Mouse (Mus musculus): ENCODE results near the gene Olfr391-ps. TPM values are rescaled to one million over a fixed set of nuclear protein-coding genes. Genes with fewer than 3 reads are reported as not detected.

Gene Olfr391-ps
- polyA plus RNA-seq (2012; rRNA removed) = not detected in 2 replicates

DNA sequence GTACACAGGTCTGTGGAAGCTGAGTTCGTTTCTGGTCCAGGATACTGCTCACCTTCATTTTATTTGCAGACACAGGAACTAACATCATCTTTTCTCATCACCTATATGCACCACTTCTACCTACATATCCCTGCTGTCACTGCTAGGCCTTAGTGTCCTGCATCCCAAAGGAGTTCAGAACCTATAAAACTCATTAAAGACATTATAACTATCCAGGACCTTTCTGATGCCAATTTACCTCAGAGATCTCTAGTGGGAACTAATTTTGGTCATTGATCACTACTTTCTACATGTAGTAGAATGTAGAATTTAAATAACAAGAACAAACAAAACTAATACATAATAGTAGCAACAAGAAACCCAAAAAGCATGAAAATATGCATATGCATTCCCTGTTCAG, at the start of gene Olfr391-ps:
TSS of gene Olfr391-ps (minus strand) at position 101 of the 400 bp plus-strand sequence.
- DNase-seq (ENCODE audit: low spot score) = no peak

DNA sequence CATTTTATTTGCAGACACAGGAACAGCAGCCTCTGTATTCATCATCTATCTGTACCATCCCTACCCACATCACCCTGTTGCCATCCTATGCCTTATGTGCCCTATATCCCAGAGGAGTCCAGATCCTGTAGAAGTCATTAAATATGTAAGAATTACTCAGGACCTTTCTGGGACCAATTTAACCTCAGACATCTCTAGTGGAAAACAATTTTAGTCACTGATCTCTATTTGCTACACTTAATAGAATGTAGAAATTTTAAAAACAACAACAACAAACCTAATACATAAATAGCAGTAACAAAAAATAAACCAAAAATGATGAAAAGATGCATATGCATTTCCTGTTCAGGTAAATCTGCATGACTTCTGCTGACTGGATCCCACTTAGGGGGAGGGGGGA, 48.5 kb upstream of the Olfr391-ps start, which contains the start of gene Olfr393:
TSS of gene Olfr393 (minus strand) at position 101 of the 400 bp plus-strand sequence.
- DNase-seq (ENCODE audit: low spot score) = no peak

DNA sequence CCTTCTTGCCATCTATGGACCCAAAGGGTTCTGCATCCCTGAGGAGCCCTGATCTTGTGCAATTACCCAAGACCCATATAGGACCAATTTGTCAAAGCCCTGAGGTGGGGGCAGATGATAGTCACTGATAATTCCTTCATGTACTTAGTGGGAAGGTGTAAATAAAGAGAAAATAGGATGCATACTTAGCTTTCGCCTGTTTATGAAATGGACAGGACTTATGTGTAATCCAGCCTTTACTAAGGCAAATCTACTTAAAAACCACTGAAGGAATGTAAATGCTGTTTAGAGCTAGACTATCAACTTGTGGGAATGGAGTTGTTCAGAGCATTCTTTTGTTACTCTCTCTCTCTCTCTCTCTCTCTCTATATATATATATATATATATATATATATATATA, 14.1 kb upstream of the Olfr391-ps start, which contains the start of gene Olfr392:
TSS of gene Olfr392 (minus strand) at position 101 of the 400 bp plus-strand sequence.
- DNase-seq (ENCODE audit: low spot score) = no peak

DNA sequence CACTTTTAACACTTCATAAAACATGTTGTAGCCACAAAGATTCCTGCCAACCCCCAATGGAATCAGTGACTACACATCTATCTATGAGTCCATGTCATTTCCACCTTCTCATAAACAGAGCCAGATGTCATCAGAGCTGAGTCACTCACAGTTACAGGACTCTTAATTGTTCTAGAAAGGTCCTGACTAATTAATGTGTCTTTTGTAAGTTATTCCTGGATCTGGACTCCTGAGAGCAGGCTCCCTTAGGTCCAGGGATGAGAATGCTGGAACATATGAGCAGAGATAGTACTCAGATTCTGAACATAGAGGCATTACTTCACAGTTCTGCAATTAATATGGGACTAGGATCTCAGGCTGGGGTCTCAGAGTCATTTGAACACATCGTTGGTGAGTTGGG, 20.2 kb downstream of the Olfr391-ps start, which contains the start of gene Olfr390:
TSS of gene Olfr390 (plus strand) at position 301 of the 400 bp plus-strand sequence.
- no peak for DNase-seq (ENCODE audit: low spot score)

DNA sequence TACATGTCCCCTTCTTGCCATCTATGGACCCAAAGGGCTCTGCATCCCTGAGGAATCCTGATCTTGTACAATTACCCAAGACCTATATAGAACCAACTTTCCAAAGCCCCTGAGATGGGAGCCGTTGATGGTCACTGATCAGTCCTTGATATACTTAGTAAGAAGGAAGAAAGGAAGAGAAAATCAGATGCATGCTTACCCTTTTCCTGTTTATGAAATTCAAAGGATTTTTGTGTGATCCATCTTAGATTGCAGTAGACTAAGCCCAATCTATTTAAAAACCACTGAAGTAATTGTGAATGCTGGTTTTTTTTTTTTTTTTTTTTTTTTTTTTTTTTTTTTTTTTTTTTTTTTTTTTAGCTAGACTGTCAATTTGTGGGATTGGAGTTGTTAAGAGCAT, 22.2 kb downstream of the Olfr391-ps start, which contains the start of gene Olfr389:
TSS of gene Olfr389 (minus strand) at position 101 of the 400 bp plus-strand sequence.
- DNase-seq (ENCODE audit: low spot score) = no peak

DNA sequence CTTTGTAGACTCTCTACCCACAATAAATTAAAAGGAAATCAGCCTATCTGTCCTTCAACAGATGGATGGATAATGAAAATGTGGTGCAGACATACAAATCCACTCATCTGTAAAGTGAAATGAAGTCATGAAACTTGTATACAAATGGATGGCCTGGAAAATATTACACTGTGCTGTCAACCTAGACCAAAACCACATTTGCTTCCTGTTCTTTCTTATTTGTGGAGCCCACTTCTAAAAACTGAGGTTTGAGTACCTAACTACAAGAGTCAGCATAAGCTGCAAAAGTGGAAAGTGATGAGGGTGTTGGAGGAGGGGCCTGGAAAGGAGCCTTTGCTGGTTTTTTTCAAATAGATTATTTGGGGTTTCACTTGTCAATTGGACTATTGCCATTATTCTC, 43.7 kb downstream of the Olfr391-ps start:
- no peak for DNase-seq (ENCODE audit: low spot score)

Other genes with a start within 250 kb of the Olfr391-ps start
- not detected in 2 replicates for gene Olfr385, start 210.0 kb downstream of the Olfr391-ps start, polyA plus RNA-seq (2012; rRNA removed)
- not detected in 2 replicates for gene Olfr384, start 204.5 kb downstream of the Olfr391-ps start, polyA plus RNA-seq (2012; rRNA removed)
- not detected in 2 replicates for gene Zfp735, start 114.3 kb downstream of the Olfr391-ps start, polyA plus RNA-seq (2012; rRNA removed)
- gene Olfr389, start 22.3 kb downstream of the Olfr391-ps start, polyA plus RNA-seq (2012; rRNA removed) = not detected in 2 replicates
- gene Olfr390, start 20.1 kb downstream of the Olfr391-ps start, polyA plus RNA-seq (2012; rRNA removed) = not detected in 2 replicates
- not detected in 2 replicates for gene Olfr392, start 14.0 kb upstream of the Olfr391-ps start, polyA plus RNA-seq (2012; rRNA removed)
- not detected in 2 replicates for gene Olfr393, start 48.4 kb upstream of the Olfr391-ps start, polyA plus RNA-seq (2012; rRNA removed)
- not detected in 2 replicates for gene Olfr394, start 87.7 kb upstream of the Olfr391-ps start, polyA plus RNA-seq (2012; rRNA removed)
- gene Olfr395, start 106.2 kb upstream of the Olfr391-ps start, polyA plus RNA-seq (2012; rRNA removed) = not detected in 2 replicates
- gene Olfr23, start 133.6 kb upstream of the Olfr391-ps start, polyA plus RNA-seq (2012; rRNA removed) = not detected in 2 replicates
- not detected in 2 replicates for gene Olfr397, start 157.8 kb upstream of the Olfr391-ps start, polyA plus RNA-seq (2012; rRNA removed)
- gene Olfr398, start 187.4 kb upstream of the Olfr391-ps start, polyA plus RNA-seq (2012; rRNA removed) = not detected in 2 replicates

Measured in urinary bladder, adult 2 months (tissue).